Mouse (Mus musculus) hindlimb bud, embryonic 11.5 days (tissue): ENCODE data around the gene Foxb2.

Experiments used
- DNase-seq: peaks from one replicate; pipeline ENCODE4 v3.0.0-alpha.2; 2012; ENCODE audit warnings: low read depth, low spot score; ENCODE audit errors: extremely low spot score

Gene Foxb2

GRCm38 (mm10) chr19:16825228-16825627 lies 48.4 kb downstream of the Foxb2 start:
- DNase-seq: no peak
